Mouse (Mus musculus) embryonic facial prominence, embryonic 12.5 days (tissue): ENCODE results near the gene Sall4. TPM values are rescaled to one million over a fixed set of nuclear protein-coding genes. Genes with fewer than 3 reads are reported as not detected.

Experiments
- ATAC-seq: fragments of 200-750 bp; cut with Nextera tagmentation; 2 replicates; pipeline ENCODE4 v1.8.0; 2017; ENCODE audit not compliant: insufficient number of reproducible peaks, insufficient read depth, low FRiP score, low TSS enrichment
- H3K27ac ChIP-seq: fragments of 300-500 bp; sonication (generic); 2 replicates; pipeline ENCODE4 v1.5.1; 2016; ENCODE audit warnings: mild to moderate bottlenecking
- H3K27me3 ChIP-seq: fragments of 300-500 bp; sonication (generic); 2 replicates; pipeline ENCODE4 v1.6.1; 2016; ENCODE audit warnings: mild to moderate bottlenecking, moderate library complexity
- H3K36me3 ChIP-seq: fragments of 300-500 bp; sonication (generic); 2 replicates; pipeline ENCODE4 v1.6.1; 2016; ENCODE audit warnings: mild to moderate bottlenecking
- H3K4me1 ChIP-seq: fragments of 300-500 bp; sonication (generic); 2 replicates; pipeline ENCODE4 v1.6.1; 2016
- H3K4me2 ChIP-seq: fragments of 300-500 bp; sonication (generic); replicated peaks from 2 replicates; pipeline ENCODE4 v1.6.1; 2016; ENCODE audit warnings: mild to moderate bottlenecking, moderate library complexity
- H3K4me3 ChIP-seq: fragments of 300-500 bp; sonication (generic); 2 replicates; pipeline ENCODE4 v1.5.1; 2016; ENCODE audit warnings: mild to moderate bottlenecking
- H3K9ac ChIP-seq: fragments of 300-500 bp; sonication (generic); 2 replicates; pipeline ENCODE4 v1.6.1; 2016; ENCODE audit warnings: mild to moderate bottlenecking, moderate library complexity
- H3K9me3 ChIP-seq: fragments of 300-500 bp; sonication (generic); 2 replicates; pipeline ENCODE4 v1.6.1; 2016; ENCODE audit warnings: mild to moderate bottlenecking, moderate library complexity
- WGBS: fragments of 180-500 bp; shearing (Covaris S2); methylation state at CpG from one replicate; pipeline ENCODE4 v1.1.7; 2016; 5-methylcytosine and 5-hydroxymethylcytosine counted together
- polyA plus RNA-seq: library from polyadenylated mRNA; unstranded; fragments of >200 nt; fragmentation: Nextera tagmentation; extraction: Ambion mirVana; gene quantifications from 2 replicates; pipeline ENCODE4 v1.2.1, GENCODE M21; 2016

Gene Sall4
- polyA plus RNA-seq, 1 experiment from 2014 or later = 2.9 TPM

DNA sequence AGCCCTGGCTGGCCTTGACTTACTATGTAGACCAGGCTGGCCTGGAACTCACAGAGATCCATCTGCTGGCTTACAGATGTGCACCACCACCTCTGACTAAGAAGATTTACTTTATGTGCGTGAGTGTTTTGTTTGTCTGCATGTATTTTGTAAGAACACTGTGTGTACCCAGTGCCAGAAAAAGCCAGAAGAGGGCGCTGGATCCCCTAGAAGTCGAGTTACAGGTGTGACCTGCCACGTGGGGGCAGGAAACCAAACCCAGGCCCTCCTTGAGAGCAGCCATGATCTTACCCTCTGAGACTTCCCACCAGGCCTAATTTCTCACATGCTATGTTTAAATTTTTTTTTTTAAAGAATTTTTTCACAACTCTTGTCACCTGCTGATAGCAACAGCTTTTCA lies 48.0 kb downstream of the Sall4 start:
- no peaks in the 10 kb centered on the region for H3K9me3 ChIP-seq
- H3K9ac ChIP-seq = no peak overlapping the region
- no peak overlapping the region for H3K4me2 ChIP-seq
- H3K27me3 ChIP-seq = no peaks in the 10 kb centered on the region
- ATAC-seq = no peak
- no peak overlapping the region for H3K4me3 ChIP-seq
- no peaks in the 10 kb centered on the region for H3K36me3 ChIP-seq
- 59% methylated on average over 4 of the region's 4 CpGs for WGBS
- no peak overlapping the region for H3K27ac ChIP-seq
- peaks cover 18% of the 10 kb centered on the region for H3K4me1 ChIP-seq

DNA sequence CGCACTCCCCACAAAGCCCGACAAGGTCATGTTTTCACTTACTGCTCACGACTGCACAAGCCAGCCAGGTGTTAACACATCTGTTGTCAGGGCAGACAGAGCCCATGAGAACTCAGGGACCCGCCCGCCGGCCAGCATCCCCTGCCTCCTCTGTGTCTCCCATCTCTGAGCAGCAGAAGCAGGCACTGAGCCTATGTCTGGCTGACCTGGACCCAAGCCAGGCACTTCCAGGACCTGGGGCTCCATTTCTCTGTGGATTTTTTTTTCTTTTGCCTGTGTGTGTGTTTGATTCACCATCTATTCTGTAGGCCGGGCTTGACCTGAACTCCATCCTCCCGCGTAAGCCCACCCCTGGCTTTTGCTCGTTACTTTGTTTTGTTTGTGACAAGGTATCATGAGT lies 49.0 kb downstream of the Sall4 start:
- peaks cover 18% of the 10 kb centered on the region for H3K4me1 ChIP-seq
- WGBS = 71% methylated on average over 10 of the region's 10 CpGs
- no peak overlapping the region for H3K4me2 ChIP-seq
- no peaks in the 10 kb centered on the region for H3K27me3 ChIP-seq
- H3K9ac ChIP-seq = no peak overlapping the region
- no peak for ATAC-seq
- H3K9me3 ChIP-seq = no peaks in the 10 kb centered on the region
- no peak overlapping the region for H3K27ac ChIP-seq
- H3K4me3 ChIP-seq = no peak overlapping the region
- no peaks in the 10 kb centered on the region for H3K36me3 ChIP-seq

DNA sequence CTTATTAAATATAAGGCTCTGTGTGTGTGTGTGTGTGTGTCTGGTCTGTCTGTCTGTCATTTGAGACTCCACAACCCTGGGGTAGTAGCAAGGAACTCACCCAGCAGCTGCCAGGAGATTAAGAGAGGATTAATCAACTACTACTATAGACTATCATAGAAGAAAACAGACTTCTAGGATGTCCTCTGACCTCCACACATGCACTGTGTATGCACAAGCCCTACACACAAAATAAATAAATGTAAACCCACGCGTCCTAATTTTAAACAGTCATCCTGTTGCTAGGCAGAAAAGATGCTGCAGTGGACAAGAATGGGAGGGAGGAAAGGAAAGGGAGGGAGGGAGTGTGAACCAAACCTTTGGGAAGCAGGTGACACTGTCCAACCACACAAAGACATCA lies 49.5 kb downstream of the Sall4 start:
- WGBS = 63% methylated on average over 2 of the region's 2 CpGs
- ATAC-seq = peak; percentile 59
- no peaks in the 10 kb centered on the region for H3K27me3 ChIP-seq
- no peaks in the 10 kb centered on the region for H3K36me3 ChIP-seq
- no peak overlapping the region for H3K9ac ChIP-seq
- H3K27ac ChIP-seq = no peak overlapping the region
- H3K4me3 ChIP-seq = no peak overlapping the region
- H3K4me1 ChIP-seq = peaks cover 18% of the 10 kb centered on the region
- H3K4me2 ChIP-seq = no peak overlapping the region
- no peaks in the 10 kb centered on the region for H3K9me3 ChIP-seq

DNA sequence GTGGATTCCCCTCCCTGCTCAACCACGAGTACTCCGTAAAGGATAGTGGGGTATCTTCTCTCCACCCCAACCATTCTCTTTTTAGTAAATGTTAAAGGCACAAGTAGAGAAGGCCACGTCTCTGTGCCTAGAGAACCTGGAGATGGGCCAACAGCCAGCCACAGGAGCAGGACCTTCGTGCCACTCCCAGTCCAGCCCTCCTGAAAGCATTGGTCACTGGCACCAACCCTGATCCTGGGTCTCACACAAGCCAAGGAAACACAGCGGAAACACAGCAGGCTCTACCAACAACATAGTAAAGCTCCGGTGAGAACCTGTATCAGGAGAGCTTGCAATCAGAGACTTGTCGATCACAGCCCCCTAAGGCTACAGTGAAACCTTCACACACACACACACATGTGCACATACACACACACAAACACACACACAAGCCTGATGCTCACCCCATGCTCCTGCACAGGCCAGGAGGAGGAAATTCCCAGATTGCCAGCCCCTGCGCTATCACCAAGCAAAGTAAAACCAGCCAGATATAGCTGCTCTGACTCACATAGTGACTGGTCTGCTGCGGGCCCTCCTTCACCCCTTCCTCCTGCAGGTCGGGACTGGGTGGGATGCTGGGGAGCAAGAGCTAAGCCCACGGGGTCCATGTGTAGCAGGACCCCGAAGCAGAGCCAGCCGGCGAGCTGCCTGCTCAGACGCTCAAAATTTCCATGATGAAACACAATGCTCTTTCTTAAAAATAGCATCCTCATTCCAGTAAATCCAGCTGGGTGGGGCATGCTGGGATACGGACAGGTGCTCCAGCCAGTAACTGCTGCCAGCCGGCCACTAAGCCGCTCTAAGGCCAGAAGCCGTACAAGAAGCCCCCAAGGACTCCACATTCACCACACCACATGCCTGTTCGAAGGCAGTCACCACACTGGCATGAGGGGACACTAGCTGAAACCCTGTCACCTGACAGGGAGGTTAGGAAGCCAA lies 55.3 kb downstream of the Sall4 start:
- H3K4me1 ChIP-seq = peaks cover 6% of the 10 kb centered on the region; the same call in 1 of the 2 replicates
- no peak for ATAC-seq
- no peaks in the 10 kb centered on the region for H3K27me3 ChIP-seq
- H3K4me3 ChIP-seq = no peak overlapping the region
- H3K4me2 ChIP-seq = no peak overlapping the region
- no peak overlapping the region for H3K9ac ChIP-seq
- 78% methylated on average over 20 of the region's 20 CpGs for WGBS
- H3K27ac ChIP-seq = 0 out of 2 replicates have a peak overlapping the region, but pooled peaks have one; percentile 14
- peaks cover 11% of the 10 kb centered on the region; the same call in 1 of the 2 replicates for H3K36me3 ChIP-seq
- H3K9me3 ChIP-seq = no peaks in the 10 kb centered on the region

DNA sequence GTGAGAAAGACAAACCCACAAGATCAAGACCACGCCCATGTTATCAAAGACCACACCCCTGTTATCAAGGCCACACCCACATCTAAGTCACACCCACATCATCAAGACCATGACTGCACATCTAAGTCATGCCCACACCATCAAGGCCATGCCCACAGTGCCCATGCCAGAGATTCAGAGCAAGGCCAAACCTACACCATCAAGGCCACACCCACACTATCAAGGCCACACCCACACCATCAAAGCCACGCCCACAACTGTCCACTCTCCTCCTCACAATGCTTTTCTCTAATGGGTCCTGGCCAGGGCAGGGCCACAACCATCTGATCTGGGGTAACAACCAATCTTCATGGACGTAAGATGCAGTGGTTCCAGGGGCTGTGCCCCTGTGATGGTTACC lies 56.8 kb downstream of the Sall4 start:
- H3K9me3 ChIP-seq = no peaks in the 10 kb centered on the region
- no peaks in the 10 kb centered on the region for H3K4me1 ChIP-seq
- no peak overlapping the region for H3K27ac ChIP-seq
- H3K4me3 ChIP-seq = no peak overlapping the region
- 78% methylated on average over 3 of the region's 3 CpGs for WGBS
- H3K9ac ChIP-seq = no peak overlapping the region
- no peak for ATAC-seq
- H3K27me3 ChIP-seq = no peaks in the 10 kb centered on the region
- H3K36me3 ChIP-seq = peaks cover 15% of the 10 kb centered on the region
- H3K4me2 ChIP-seq = no peak overlapping the region

GRCm38 (mm10) chr2:168707766-168708165 lies 60.0 kb downstream of the Sall4 start:
- no peak overlapping the region for H3K4me2 ChIP-seq
- no peaks in the 10 kb centered on the region for H3K27me3 ChIP-seq
- no peaks in the 10 kb centered on the region for H3K9me3 ChIP-seq
- WGBS = 41% methylated on average over 9 of the region's 9 CpGs
- no peak for ATAC-seq
- H3K4me3 ChIP-seq = no peak overlapping the region
- no peak overlapping the region for H3K27ac ChIP-seq
- H3K36me3 ChIP-seq = peaks cover 25% of the 10 kb centered on the region
- H3K9ac ChIP-seq = no peak overlapping the region
- H3K4me1 ChIP-seq = no peaks in the 10 kb centered on the region

DNA sequence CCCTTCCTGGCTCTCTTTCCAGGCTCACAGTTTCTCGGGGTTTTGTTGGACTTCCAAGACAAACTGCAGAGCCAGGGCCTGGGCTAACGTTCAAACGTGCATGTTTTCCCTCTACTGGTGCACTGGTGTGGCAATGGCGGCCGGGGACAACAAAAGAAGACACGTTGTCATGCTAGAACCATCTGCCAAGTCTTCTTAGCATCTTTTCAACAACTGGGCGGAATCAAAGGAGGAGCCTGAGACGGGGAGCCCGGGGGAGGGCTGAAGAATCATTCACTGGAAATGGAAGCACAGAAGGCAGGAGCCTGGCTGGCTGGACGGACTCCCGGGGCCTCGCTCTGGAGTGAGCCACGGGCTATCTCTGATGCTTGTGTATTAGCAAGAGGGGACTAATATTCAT lies 65.5 kb downstream of the Sall4 start:
- Histone ChIP-seq H3K9ac (no peak overlapping the region), H3K4me1 (no peaks in the 10 kb centered on the region; the same call in 1 of the 2 replicates), H3K9me3 (peaks cover 5% of the 10 kb centered on the region; the same call in 1 of the 2 replicates), H3K4me3 (no peak overlapping the region), H3K27me3 (no peaks in the 10 kb centered on the region), H3K4me2 (no peak overlapping the region), H3K36me3 (peaks cover 32% of the 10 kb centered on the region), H3K27ac (no peak overlapping the region)
- WGBS = 58% methylated on average over 13 of the region's 13 CpGs
- ATAC-seq = no peak

Other genes starting within 250 kb of the Sall4 start
- 4.6 and 5.1 TPM in 2 replicates for gene Nfatc2, start 166.3 kb downstream of the Sall4 start, polyA plus RNA-seq
- gene Atp9a, start 25.5 kb downstream of the Sall4 start, polyA plus RNA-seq = 24.5 and 28.8 TPM in 2 replicates
- 47.7 and 48.3 TPM in 2 replicates for gene Zfp64, start 187.6 kb upstream of the Sall4 start, polyA plus RNA-seq